Mouse (Mus musculus): ENCODE results near the gene Sparcl1.

Gene Sparcl1

DNA sequence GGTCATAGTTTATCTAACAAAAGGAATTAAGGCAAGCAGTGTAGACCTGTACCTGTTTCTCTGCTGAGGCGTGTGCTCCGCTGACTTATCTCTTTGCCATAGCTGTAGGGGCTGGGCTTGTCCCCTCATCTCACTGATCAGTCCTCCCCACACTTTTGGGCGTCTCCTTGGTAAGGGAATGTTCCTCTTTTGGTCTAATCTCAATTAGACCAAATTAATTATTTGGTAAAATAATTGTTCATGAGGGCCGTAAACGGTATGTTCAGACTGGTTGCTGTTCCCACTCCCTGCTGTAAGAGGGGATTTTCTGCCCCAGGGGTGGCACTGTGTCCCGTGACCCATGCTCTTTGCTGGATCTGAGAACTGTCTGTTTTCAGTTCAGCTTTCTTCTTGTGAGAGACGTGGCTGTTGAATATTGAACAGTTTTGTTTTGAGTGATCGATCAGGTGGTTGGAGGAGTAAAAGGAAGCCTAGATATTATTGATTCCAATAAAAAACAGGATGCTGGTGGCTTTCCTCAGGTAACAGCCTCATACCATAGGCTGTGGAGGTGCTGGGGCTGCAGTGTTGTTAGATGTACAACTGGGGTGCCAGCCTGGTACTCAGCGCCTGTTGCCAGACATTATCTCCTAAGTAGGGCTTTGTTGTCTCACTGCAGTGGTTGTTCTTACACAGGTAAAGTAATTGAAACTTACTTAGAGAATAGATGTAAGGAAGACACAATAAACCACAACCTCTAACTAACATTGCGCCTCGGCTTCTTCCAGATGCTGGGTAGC, 50.6 kb downstream of the Sparcl1 start:
- DNase-seq (ENCODE audit: low spot score in 2 of 2), result peak in 1 of 2 experiments; percentile 10

DNA sequence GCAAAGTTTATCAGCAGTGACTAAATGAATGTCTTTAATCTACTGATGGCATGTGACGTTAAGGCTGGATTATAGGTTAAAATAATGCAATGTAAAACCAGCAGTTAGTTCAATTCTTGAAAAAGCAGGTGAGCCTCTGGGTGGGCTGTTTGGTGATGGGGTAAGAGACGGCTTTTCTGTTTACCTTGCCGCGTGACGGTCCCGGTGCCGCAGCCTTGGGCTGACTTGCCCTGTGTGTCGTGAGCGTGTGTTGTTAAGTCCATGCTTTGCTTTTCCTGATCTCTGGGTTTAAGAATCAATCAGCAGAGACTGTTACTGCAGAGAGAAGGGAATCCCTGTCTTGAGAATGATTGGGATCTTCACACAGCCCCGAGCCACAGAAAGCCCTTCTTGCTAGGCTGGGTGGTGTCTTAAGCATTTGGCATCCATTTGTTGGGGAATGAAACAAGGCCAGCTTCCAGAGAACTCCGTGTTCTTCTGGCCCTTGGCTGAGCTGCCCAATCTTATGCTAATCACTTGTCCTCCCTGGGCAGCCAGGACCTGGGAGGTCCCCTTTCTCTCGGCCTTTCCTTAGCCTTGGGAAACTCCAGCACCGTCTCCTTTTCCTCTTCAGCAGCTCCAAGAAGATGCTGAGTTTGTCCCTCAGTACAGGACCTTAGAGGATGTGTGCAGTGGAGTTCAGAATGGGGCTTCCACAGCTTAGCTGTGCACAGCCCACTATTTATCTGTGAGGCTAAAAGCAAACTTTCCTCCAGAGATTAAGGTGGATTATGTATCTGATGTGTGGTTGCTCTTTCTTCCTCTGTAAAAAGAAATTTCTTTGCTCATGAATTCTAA, 51.4 kb downstream of the Sparcl1 start:
- DNase-seq (ENCODE audit: low spot score in 2 of 2), result peak; percentile 63 to 68

DNA sequence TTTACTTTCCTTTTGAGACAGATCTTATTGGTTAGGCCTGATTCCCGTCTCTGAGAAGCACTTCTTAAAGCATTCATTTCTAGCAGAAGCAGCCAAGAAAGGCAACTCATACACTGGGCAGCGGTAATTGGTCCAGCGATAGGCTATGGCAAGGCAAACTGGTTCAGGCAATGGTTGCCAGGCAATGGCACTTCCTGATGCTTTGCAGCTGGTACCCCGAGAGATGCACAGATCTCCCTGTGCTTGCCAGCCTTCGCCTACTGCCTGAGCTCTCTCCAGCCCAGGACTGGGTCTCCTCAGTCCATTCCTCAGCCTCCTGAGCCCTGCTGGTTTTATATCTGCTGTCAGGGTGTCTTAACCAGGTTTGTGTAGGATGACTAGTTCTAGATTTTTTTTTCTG, 53.1 kb downstream of the Sparcl1 start:
- DNase-seq (ENCODE audit: low spot score in 2 of 2), result peak; percentile 41 to 49

DNA sequence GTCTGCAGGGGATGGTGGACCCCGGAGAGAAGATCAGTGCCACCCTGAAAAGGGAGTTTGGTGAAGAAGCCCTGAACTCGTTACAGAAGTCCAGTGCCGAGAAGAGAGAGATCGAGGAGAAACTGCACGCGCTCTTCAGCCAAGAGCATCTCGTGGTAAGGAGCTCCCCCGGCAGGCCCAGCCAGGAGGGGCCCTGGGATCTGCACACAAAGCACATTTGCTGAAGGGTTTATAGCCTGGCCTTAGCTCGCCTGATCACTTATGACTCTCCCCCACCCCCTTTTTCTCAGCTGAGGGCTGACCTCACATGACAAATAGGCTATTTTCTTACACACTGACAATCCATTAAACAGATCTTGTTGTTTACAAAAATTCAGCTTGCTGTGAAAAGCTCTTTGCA, 53.9 kb downstream of the Sparcl1 start:
- peak in 1 of 2 experiments; percentile 33 for DNase-seq (ENCODE audit: low spot score in 2 of 2)

DNA sequence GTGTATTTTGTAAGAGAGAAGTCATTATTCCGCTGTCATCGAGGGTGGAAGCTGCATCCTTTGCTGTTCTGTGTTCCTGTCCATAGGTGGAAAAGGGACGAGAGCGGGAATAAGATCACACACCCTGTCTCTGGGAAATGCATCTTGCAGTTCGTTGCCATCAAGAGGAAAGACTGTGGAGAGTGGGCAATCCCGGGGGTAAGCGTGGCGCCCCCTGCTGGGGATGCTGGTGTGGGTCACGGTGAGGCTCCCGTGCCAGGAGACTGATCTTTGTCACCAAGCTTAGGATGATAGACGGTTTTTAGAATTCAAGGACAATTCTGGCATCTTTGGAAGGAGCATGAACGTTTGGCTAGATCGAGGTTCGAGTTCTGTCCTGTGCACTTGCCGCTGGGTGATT, 55.5 kb downstream of the Sparcl1 start:
- peak in 1 of 2 experiments; percentile 49 for DNase-seq (ENCODE audit: low spot score in 2 of 2)

DNA sequence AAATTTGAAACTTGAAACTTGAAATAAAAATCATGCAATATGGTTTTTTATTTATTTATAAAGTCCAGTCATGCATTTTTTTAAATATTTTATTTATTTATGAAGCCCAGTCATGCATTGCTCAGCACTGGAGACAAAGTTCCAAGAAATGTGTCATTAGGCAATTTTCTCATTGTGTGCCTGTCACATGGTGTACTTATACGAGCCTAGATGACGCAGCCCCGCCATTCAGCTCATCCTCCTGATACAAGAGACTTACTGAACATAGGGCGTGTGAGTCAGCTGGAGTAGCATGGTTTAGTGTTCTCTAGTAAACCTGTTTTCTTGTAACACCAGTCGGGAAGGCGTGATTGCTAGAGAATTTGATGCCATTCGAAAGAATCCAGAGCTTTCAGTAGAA, 57.2 kb downstream of the Sparcl1 start:
- DNase-seq (ENCODE audit: low spot score in 2 of 2), result peak in 1 of 2 experiments; percentile 9

DNA sequence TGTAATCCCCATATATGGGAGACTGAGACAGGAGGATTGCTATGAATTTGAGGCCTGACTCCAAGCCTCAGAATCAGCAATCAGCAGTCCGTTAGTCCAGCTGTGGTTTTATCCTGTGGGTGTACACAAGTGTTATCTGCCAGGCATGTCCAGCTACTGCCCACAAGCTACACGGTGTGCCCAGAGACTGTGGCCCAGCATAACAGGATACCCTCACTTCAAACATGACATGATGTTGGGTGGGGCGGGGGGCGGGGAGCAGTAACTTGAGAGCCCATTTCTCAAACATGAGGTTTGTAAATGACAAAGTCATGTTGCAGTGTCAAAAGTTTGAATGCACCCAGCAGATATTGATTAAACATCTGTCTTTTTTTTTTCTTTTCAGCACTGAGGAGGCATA, 57.7 kb downstream of the Sparcl1 start:
- DNase-seq (ENCODE audit: low spot score in 2 of 2), result peak in 1 of 2 experiments; percentile 5

DNA sequence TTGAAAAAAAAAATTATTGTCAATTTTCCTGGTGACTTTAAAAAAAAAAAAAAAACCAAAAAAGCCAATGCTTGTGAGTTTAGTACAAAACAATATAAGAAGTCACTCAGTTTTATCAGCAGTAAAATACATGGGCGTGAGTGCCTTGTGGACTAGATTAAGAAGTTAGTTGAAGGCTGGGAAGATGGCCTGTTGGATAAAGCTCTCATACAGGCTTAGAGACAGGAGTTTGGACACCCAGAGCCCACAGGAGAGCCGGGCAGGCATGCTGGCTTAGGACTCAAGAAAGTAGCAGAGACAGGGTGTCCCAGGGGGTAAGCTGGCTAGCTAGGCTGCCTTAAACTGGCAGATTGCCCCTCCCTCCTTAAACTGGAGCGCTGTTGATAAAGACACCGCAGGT, 58.6 kb downstream of the Sparcl1 start:
- peak in 1 of 2 experiments; percentile 14 for DNase-seq (ENCODE audit: low spot score in 2 of 2)

DNA sequence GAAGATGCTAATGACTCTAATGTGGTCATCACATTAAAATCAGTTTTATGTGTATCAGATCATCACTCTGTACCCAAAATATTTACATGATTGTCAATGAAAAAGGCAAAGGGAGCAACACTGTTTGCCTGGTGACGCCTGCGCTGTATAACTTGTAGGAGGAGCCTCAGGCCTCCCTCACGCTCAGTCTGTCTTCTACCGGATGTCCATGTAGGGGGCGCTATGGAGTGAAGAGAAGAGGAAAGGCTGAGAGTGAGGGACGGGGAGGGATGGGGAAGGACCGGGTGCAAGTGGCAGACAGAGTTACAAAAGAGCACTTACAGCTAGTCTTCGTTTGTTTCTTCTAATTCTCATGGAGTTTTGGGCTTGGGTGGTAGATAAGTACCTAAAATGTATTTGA, 60.6 kb downstream of the Sparcl1 start:
- peak in 1 of 2 experiments; percentile 27 for DNase-seq (ENCODE audit: low spot score in 2 of 2)

DNA sequence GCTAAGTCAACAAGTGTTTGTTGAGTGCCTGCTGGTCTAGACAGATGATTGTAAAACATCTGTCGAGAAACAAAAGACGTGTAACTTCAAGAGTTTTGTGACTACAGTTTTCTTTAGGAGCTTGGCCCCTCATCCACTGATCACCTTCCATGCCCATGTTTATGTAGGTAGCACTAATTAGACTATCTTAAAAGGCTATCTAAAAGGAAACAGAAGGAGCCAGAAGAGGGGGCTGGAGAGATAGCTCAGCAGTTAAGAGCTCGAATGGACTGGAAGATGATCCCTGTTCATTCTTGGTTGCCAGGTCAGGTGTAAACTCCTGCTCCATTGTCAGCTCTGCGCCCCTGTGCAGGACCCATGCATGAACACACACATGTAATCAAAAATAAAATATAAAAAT, 65.4 kb downstream of the Sparcl1 start:
- DNase-seq (ENCODE audit: low spot score in 2 of 2), result peak in 1 of 2 experiments; percentile 19

DNA sequence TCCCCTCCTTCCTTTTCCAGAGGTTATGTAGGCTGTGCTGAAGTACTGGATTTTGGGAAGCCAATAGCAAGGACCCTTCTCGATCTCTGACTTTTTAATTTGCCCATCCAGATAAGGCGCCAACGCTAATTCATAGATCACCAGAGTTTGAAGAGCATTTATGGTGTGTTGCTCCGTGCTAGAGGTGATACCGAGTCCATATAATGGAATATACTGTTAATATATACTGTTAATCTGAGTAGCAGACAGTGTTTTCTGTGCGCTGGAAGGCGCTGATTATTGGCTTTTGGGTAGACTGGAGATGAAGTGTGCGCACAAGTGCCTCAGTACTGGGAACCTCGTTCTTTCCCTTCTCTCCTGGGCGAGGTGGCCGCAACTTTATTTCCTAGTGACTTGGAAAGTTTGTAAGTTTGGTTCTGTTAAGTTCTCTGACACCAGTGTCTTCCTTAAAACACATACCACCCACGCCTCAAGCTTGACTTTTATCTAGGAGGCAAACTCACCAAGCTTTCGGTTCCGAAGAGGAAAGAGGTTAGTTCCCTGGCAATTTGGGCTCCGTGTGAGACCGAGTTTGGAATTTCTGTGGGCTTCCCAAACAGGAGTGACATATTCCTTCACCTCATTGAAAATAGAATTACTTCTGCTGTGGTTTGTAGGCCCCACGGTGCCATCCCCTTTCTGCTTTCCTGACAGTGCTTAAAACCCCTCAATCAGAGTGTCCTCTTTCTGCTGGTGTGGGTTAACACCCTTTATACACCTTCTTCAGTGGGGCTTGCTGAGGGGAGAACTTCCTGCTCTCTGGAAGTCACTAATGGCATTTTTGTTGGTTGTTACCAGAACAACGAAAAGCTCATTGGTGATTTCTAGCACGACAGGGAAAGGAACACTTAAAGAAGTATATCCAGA, 66.1 kb downstream of the Sparcl1 start:
- DNase-seq (ENCODE audit: low spot score in 2 of 2), result peak in 1 of 2 experiments; percentile 26

DNA sequence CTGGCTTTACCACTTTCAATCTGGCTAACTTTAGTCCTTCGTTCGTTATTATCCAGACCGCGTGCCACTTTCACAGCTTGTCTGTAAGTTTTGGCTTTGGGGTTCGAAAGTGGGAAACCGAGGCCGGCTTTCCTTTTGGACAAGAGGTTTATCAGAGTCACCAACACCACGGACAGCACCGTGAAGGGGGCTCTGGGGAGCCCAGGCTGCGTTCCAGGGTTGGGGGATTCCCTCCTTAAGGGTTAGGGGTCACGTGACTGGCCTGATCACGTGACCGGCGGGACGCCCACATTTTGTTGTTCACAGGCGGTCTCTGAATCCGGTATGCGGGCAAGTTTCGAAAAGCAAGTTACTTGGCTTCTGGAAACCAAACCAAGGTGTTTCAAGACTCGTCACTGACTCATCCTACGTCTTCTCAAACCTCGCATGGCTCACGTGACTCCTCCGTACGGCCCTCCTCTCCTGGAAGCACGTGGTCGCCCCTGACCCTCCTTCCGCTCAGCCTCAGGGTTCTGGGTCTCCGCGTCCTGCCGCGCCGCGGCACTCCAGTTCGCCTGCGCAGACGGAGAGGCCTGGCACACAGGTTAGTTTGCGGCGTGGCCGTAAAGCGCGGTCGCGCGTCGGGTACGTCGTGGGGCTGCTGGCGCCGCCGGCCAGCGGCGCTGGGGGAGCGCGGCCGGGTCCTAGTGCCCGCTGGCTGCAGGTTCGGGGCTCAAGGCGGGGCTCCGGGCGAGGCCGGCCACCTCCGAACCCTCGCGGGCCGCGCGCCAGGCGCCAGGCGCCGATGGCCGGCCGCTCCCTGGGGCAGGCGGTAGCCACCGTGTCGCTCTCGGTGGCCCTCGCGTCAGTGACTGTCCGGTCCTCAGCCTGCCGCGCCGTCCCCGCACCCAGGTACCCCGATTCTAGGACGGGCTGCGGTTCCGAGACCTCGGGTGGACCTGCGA, 67.0 kb downstream of the Sparcl1 start, which contains the start of gene Nudt9:
Nudt9 (plus strand) TSS at position 51 of the 944 bp plus-strand sequence.
- peak; percentile 99 for DNase-seq (ENCODE audit: low spot score in 2 of 2)

DNA sequence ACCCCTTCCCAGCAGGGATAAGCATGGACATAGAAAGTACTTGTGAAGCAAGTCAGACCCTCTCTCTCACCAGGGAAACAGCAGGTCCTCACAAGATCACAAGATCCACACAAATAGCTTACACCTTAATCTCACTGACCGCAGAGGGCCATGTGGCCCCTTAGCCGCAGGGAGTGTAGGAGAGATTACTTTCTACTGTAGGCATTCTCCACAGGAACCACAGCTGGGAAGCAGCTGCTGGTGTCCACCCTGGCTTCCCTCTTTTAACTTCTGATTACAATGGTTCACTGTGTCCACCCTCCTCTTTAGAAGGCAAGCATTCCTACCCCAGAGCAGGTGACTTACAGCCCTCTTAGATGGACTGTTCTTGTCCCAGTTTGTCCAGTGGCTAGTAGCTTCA, 69.8 kb downstream of the Sparcl1 start:
- peak in 1 of 2 experiments; percentile 5 for DNase-seq (ENCODE audit: low spot score in 2 of 2)

DNA sequence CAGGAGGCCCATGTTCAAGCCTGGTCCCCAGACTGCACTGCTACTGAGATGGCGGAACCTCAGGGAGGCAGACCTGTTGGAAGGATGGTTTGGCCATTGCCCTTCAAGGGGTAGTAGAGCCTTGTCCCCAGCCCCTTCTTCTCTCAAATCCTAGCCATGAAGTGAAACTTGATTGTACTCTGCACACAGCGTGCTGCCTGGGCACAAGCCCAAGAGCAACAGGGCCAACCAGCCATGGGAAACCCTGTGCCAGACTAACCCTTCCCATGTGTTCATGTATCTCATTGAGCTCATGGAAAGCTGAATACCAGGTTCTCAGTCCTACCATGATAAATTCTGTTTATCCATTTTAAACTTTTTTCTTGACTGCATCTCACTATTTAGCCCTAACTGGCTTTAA, 70.6 kb downstream of the Sparcl1 start:
- peak in 1 of 2 experiments; percentile 21 for DNase-seq (ENCODE audit: low spot score in 2 of 2)

DNA sequence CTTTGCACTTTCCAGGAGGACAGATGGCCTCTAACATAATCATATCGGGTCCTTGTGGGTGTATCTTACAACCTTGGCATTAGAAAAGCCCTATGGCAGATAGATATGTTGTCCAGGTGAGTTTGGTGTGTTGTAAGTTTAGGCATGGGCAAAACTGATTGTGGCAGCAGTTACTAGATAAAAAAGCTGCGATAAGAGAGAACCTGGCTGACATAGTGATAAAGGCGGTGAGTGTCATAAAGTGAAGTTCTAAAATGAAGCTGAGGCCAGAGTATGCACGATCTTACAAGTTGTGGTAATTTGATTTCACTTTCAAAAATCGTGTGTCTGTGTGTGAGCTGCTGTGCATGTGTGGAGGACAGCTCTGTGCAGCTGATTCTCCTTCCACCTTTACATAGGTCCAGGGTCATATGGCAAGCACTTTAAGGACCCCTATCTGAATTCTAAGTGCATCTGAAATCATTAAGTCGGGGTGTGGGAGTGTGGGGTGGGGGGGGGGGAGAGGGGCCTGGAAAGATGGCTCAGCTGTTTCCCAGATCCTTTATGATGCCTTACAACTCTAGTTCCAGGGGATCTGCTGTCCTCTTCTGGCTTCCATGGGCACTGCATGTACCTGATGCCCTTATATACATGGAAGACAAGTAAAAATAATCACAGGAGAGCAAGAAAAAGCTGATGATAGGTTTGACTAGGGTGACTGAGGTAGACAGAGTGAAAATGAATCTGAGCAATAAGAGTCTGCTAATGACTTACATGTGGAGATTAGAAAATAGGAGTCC, 74.2 kb downstream of the Sparcl1 start:
- DNase-seq (ENCODE audit: low spot score in 2 of 2), result peak in 1 of 2 experiments; percentile 51

DNA sequence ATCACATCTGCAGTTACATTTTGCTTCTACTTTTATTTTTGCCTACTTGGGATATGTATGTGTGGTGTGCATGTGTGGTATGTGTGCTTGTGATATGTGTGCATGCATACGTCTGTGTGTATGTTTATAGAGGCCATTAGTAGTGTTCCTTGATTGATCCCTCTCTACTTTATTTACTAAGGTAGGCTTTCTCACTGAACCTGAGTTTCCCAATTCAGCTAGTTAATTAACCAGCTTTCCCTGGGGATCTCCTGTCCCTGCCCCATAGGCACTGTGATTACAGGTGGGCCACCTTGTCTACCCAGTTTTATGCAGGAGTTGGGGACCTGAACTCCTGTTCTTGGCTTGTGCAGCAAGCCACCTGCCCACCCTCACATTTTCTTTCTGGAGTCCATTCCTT, 76.8 kb downstream of the Sparcl1 start:
- no peak for DNase-seq (ENCODE audit: low spot score in 2 of 2)

DNA sequence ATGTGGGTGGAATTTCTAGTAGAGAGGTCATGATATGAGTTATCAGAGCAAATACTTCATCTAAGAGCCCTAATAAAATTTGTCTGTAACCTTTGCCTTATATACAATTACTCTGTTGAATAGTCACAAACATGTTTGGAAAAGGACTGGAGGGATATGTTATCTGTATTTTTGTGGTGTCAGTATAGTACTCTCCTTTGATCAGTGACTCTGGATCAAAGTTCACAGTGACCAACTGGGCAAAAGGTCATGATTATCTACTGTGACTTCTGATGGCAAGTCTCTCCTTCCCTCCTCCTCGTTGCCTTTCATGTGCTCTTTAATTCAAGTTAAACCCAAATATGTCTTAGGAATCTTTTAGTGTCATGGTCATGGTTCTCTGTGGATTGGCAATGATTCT, 77.7 kb downstream of the Sparcl1 start:
- DNase-seq (ENCODE audit: low spot score in 2 of 2), result no peak

DNA sequence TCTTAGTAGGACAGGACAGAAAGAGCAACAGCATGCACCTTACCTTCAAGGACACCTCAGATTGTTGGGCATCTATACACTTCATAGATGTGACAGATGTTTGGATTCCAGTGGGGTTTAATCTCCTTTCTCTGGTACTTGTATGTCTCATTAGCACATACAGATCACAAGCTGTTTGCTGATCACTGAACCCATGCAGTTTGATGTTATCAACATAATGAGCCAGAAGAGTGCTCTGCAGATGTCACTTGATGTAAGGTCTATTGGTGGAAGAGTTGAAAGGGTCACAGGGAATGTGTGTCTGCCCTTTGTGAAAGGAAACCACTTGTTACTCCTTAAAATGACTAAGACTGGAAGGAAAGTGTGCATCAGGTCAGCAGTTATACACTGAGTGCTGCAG, 78.5 kb downstream of the Sparcl1 start:
- no peak for DNase-seq (ENCODE audit: low spot score in 2 of 2)

DNA sequence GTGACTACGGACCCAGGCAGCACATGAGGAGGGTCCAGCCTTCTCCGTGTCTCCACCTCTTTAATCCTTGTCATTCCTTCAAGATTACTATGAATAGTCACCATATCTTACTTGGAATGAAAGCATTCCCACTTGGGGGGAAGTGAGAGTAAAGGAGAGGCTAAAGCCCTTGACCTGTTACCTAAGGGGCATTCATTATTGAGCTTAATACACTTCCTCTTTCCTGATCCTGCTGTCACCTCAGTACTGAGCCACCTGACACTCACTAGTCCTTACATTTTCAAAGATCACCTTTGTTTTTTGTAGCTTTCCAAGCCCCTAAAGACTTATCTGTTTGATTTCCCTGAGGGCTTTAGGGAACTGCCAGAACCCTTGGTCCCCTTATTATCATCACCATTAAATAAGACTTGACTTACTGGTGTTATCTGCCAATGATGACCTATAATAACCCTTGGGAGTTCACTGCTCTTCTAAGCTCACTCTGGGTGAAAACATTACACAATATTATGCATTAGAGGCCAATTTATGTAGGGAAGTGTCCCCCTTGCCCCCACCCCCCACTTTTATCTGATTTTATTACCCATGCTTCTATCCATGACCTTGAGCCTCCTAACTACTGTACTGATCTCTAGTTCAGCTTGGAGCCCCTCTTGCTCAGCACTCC, 81.0 kb downstream of the Sparcl1 start:
- no peak for DNase-seq (ENCODE audit: low spot score in 2 of 2)

All from right cerebral cortex, postnatal 10 days (tissue).